Mouse (Mus musculus) lung, adult 2 months (tissue): Measurements from ENCODE around the gene Pld5.

Experiments used
- CTCF ChIP-seq: fragments of 200-500 bp; IDR thresholded peaks from 2 replicates; pipeline ENCODE4 v1.5.1; 2011; ENCODE audit warnings: mild to moderate bottlenecking, low read length, control low read depth; ENCODE audit not compliant: insufficient read depth
- POLR2A ChIP-seq: fragments of 200-500 bp; IDR thresholded peaks from 2 replicates; pipeline ENCODE4 v1.6.1; 2011; ENCODE audit warnings: low read depth, mild to moderate bottlenecking, control low read depth, low read length, borderline replicate concordance; ENCODE audit errors: extremely low read depth

DNA sequence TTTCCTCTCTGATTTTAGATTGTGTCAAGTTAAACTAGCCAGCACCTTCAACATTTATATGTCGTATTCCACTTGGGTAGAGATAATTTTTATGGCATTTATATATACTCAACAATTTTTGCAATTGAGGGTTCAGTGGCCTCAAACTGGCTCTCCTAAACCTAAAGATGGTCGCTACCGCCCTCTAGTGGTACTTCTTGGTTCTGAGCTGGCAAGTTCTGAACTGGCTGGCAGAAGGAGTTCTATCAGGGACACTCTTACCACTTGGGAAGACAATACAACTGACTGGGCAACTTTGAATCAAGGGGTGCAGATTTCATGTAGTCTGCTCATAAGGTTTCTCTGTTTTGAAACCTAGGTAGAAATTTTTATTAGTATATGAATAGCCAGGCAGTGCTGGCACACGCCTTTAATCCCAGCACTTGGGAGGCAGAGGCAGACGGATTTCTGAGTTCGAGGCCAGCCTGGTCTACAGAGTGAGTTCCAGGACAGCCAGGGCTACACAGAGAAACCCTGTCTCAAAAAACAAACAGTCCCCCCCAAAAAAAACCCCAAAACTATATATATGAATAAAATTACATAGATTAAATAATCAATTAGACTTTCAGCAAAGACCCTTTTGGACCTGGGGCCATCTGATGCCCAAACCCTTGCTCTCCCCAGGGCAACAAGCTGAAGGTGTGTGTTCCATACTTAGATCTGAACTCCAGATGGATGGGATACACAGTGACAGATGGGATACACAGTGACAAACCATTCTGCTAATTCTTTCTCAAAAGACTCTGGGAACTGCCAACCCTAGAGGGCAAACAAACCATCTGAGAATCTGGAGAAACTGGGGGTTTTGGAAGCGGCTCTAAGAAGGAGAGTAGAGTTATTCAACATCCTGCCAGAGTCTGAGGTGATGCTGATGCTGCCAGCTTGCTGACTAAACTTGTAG, 351.0 kb downstream of the Pld5 start:
- TF ChIP-seq POLR2A (no peak), CTCF (peak; percentile 63)
